Mouse (Mus musculus) 3134 (cell line): ENCODE results near the gene B4galt2.

Experiments
- DNase-seq: peaks from one replicate; pipeline ENCODE4 v3.0.0-alpha.2; 2011; ENCODE audit warnings: low spot score; ENCODE audit not compliant: insufficient read length; ENCODE audit errors: extremely low read depth

The B4galt2 gene

DNA sequence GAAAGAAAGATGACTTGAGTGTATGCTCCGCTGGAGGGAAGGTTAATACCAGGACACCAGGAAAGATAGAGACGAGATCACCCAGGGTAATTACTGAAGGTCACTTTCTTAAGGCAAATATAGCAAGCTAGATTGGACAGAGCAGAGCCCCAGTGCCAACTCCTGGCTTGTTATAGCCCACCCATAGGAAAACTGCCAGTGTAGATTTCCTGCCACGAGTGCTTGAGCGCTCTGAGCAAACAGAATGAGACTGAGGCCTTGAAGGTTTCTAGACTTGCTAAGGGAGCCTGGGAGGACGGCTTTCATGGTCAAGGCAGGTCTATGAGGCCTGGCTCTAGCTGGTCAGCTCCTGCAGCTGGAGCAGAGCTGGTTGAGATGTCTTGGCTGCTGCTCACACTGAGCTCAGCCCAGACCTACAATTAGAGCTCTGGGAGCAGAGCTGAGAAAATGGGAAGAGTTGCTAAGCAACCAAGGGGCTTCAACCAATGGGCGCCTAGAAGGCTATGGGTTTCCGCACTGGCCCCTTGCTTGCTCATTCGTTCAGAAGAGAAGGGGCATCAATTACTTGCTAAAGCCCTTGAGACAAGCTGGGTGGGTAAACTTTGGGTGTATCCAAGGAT is 25.7 kb upstream of the B4galt2 start:
- no peak for DNase-seq

DNA sequence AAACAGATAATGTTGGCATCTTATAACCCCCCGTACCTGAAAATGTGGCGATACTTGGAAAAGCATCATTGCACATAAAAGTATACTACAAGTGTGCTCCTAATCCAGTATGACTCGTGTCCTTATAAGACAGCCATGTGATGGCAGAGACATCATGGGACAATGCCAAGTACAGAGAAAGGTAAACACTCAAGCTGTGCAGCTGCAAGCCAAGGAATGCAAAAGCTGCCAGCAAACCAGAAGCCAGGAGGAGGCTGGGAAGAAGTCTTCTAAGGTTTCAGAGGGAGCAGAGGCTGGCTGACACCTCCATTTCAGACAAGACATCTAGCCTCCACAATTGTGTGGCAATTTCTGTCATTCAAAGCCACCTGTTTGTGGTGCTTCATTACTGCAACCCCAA is 22.9 kb upstream of the B4galt2 start:
- no peak for DNase-seq

DNA sequence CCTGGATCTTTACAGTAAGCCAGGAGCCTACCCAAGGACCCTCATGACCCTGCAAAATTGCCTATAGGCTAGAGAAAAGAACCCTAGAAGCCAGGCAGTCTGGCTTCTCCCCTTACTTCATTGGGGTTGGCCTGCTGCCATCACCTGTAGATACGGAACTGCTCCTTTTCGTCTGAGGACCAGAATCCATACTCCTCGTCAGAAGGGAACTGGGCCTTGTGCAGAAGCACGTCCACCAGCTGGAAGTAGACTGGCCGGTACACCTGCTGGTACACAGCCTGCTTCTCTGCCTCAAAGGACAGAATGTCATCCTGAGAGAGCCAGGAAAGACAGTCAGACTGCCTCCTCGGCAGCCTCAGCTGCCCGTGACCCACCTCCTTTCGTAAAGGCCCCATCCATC is 21.5 kb upstream of the B4galt2 start:
- DNase-seq = no peak

DNA sequence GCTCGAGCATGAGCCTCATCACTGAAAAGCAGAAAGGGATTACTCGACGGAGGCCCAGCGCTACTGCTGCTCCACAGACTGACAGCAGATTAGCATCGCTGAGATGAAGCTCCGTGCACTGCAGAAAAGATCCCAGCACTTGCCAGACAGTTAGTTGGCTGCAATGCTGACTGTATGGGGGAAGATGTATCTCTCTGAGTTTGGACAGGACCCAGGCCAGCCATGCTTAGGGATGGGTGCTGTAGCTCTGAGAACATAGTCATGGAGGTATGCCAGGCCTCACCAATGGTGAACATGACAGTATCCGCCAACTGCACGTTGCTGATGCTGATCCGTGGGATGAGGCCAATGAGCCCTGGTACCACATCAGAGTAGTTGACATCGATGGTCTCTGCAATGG is 20.8 kb upstream of the B4galt2 start:
- no peak for DNase-seq

DNA sequence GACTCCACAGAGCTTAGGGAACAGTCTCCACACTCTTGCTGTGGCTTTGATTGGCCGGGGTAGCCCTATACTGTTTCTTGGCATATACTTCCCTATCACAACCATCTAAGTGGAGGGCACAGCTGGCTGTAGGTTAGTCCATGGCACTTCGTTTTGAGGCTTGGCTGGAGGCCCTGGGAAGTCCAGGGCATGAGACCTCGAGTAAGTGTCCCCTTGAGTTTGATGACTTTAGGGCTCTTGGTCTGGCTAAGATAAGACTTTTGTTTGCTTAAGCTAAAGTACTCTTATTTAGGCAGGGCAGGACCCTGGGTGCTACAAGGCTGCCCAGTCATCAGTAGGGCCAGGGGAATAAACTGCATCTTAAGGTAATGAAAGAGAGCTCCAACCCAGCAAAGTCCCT is 14.8 kb upstream of the B4galt2 start:
- no peak for DNase-seq

DNA sequence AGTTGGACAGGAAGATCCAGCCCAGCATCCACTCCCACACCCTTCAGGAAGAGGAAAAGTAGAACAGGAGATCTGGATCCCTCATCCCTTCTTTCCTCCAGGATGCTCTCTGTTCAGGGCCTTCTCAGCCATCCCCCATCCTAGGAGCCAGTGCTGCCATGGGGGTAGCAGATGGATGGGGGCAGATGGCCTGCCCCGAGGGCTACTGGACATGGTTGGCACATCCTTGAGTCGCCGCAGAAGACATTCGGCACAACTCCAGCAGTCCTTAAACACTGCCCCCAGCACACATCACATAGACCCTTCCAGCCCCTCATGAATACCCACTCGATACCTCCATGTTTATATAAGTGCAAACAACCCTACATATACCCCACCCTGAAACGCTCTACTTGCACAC is 12.7 kb upstream of the B4galt2 start:
- no peak for DNase-seq

DNA sequence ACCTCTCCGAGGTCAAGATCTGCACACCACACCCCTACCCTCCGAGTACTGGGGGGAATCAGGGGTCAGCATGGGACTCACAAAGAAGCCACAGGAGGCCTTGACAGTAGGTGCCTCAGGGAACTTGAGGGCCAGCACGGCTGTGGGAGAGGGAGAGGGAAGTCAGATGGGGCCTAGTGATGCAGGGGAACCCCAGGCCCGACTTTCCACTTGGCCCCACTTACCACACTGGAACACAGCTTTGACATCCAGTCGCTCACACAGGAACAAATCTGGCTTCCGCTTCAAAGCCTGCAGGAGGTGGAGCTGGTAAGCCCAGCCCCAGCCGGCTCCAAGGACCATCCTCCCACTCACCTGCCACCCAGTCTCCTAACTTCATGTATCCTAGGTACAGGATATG is 12.1 kb upstream of the B4galt2 start:
- no peak for DNase-seq

DNA sequence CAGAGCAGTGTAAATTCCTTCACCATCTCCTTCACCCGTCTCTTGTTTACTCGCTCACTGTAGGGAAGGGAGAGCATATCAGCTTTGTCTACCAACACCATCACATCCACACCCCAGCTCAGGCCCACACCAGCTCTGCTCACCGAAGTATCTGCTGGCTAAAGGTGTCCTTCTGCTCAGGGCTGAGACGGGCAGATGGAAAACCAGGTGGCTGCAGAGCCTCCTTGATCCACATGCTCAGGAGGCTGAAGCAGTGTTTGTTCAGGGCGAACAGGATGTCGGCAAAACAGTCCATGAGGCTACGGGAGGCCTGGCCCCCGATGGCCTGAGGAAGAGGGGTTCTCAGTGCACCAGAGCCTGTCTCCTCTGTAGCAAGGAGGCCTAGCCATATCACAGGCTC is 11.3 kb upstream of the B4galt2 start:
- DNase-seq = no peak

DNA sequence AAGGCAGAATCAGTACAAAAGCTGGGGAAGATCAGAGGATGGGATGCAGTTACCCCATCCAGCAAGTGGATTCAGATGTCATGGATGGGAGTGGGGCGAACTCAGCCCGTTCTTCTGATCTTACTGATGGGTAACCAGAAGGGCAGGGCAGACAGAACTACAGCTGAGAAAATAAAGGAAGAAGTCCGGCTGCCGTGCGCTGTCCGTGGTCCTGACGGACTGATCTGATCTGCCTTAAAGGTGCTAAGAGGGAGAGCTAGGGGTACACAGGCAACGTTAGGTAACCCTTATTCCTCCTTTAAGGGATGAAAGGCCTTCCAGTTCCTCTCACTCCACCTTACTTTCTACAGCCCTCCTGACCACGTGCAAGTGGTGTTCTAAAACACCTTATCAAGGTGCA is 10.1 kb upstream of the B4galt2 start:
- DNase-seq = no peak

DNA sequence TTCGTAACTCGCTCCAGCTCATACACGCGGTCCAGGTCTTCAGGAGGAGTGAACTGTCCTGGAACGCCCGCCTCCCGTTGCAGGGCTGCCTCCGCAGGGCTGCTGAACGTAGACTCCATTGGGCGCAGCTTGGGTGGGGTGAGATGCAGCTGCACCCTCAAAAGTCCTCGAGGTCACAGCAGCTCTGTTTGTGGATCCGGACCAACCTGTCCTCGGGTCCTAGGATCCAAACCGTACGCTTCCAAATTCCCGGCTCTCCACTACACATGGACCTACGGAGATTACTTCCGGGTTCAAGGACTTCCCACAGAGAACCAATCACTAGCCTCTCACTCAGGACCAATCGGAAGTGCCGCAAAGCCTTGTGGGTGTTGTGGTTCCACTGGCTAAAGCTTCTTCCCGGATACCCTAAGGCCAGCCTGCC is 8.5 kb upstream of the B4galt2 start, which contains the start of gene Dph2:
Gene Dph2 (minus strand): TSS at position 295 of the 424 bp plus-strand sequence.
- DNase-seq = peak; percentile 81

DNA sequence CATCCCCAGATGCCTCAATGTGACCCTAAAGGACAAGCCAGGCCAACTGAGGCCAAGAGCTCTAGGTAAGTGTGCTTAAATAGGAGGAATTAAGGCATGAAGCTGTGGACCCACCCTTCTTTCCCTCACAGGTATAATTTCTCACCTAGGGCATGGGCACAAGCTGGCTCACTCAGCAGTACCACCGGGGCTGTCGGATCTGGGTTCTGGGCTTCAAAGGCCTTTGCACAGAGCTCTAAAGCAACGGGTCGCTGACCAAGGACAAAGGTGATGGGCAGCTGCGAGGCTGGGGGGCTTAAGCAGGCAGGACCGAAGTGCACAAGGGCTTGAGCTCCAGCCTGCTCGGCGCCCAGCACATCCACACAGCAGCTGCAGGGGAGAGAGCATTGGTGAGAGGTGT is 7.5 kb upstream of the B4galt2 start:
- no peak for DNase-seq

DNA sequence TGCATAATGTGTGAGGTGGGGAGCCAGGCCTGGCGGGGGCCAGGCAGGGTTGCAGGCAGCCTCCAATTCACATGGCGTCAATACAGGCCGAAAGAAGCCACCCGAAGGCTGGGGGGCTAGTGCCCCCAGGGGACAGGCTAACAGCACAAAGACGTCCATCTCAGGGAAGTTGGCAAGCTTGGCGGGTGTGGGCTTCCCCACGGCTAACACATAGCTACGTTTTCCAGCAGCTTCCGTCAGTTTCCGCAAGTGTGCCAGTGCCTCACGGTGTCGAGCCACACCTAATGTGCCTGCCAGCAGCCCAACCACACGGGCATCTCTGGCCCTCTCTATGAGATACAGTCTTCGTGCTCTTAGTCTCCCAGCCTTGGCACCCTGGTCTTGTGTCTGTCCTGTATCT is 6.7 kb upstream of the B4galt2 start:
- no peak for DNase-seq

DNA sequence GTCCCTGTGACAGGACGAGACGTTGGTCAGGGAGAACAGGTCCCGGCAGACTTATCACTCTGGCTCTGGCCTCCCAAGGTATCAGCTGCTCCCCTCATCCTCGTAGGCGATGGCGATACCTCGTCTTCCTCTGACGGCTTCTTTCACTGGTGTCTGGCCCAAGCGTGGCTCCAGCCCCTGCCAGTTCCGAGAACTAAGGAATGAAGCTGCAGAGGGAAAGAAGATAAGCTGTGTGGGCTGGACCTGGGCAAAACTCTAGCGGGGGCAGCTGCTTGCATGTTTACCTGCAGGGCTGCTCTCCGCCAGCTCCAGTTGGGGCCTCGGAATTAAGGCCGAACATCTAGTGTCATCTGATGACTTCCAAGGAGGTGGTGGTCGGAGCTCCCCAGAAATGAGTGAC is 6.2 kb upstream of the B4galt2 start:
- no peak for DNase-seq

DNA sequence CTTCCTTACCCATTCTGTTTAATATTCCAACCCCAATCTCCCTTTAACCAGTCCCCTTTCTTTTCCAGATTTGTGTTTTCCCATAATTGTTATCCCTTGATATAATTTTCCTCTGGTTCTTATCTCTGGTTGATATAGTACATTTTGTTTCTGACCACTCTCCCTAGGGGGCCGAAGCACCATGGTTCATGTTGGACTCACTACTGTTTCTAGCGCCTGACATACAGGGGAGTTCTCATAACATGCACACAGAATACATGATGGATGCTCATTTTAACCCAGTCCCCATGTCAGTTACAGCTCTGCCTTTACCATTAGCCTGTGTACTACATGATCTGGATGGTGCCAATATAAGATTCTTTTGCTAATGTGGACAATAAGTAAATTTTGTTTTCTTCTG is 4.6 kb upstream of the B4galt2 start:
- DNase-seq = no peak

DNA sequence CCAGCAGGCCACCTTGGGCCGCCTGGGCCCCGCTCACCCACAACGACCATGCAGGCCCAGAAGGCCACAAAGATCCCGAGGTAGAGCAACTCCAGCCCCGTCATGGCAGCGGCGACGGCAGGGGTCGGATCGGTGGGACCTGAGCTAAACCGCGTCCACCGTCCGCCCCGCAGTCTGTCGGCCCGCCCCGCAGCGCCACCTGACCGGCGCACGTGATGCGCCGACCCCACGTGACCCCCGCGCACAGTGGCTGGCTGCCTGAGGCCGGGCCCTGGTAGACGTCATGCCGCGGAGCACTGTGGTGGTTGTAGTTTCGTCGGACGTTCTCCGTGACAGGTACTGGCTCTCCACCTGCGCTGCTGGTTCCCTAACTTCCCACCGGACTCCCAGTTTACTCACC is 3.8 kb upstream of the B4galt2 start, which contains the start of gene Atp6v0b:
Gene Atp6v0b (minus strand): TSS at position 201 of the 400 bp plus-strand sequence.
- DNase-seq = peak; percentile 86

DNA sequence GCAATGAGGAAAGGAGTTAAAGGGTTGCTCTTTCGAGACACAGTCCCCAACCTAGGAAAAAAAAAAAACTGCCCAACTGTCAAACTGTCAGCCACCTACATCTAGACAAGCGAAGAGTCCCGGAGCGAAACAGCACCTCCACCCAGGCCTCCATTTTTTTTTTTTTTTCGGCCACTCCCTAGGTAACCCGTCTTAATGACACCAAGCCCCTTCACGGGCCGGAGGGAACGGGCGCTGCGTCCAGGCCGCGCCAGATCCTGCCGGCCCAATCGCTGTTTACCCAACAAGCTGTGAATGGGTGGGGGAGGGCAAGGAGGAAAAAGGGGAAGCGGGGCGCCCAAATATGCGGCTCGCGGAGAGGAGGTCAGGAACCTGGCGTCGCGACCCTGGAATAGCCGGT is 3.4 kb upstream of the B4galt2 start:
- no peak for DNase-seq

DNA sequence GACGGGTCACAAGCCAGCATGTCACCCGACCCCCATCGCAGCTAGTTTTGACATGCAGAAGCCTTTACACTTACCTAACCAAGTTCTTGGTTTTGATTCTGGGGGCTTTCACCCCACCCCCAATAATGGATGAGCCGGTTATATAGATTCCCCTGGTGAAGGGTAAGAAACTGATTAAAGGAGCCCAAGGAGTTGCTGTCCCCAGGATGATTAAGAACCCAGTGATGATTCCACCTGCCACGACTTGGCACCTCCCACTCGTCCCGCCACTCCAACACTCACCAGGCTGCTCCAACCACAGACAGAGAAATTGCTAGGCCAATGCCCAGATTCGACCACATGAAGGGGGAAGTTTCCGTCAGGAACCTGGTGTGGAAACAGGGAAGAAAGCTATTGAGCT is 2.7 kb upstream of the B4galt2 start:
- DNase-seq = no peak

DNA sequence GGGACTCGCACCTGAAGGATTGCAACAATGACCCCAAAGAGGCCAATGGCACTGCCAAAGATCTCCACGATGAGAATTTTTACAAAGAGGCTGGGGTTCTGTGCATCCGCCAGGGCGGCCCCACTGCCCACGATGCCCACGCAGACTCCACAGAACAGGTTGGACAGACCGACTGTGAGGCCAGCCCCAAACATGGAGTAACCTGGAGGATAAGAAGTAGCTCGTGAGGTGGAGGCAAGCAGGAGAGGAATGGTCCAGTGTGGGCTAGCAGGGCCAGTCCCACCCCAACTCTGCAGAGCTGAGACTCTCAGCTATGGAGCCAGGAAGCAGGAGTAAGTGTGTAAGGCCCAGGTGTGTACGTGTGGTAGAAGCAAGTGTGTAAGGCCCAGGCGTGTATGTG is 1.8 kb upstream of the B4galt2 start:
- DNase-seq = no peak

DNA sequence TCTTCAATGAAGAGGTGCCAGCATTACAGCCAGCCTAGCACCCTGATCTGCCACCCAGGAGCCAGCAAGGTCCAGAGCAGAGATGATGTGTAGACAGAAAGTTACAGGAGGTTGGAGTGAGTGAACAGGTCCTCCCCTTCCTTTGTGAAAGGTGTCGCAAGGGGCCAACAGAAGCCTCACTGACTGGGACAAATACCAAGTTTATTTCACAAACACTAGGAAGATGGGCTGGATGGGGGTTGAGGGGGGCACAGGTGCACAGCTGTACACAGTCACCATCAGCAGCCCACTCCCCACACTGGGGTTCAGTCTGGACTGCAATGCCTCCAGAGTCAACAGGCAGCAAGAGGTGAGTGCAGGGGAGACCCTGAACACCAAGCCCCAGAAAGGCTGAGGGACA is 859 bp upstream of the B4galt2 start:
- DNase-seq = no peak

DNA sequence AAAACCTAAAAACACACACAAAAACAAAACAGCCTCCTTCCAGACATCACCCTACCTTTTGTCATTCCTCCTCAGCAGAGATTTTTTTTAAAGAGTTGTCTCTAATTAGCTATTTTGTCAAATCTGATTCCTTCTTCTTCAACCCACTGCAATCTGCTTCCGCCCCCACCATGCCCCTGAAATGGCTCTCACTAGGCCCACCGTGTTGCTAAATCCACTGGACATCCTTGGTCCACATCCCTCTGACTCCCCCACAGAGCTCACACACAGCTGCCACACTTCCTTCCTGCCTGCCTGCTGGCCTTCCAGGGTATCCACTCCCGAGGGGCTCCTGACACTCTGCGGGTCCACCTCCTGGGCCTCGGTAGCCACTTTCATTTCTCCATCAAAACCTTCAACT is 4.6 kb downstream of the B4galt2 start:
- DNase-seq = no peak

DNA sequence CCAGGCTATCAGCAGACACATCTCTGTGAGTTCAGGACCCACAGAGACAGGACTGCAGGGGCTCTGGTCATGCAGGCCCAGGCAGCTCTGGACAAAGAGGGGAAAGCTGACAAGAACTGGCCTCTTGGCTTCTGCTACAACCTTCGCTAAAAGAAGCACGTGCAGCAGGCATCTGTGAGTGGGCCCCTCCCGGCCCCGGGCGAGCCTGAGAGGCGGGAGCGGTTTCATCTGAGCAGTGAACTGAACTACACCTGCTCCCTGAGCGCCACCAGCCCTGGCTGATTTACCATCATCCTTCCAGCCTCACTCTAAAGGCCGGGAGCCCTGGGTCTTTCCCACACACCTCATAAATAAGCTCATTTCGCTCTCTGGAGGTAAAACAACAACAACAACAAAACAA is 5.0 kb downstream of the B4galt2 start:
- DNase-seq = no peak

DNA sequence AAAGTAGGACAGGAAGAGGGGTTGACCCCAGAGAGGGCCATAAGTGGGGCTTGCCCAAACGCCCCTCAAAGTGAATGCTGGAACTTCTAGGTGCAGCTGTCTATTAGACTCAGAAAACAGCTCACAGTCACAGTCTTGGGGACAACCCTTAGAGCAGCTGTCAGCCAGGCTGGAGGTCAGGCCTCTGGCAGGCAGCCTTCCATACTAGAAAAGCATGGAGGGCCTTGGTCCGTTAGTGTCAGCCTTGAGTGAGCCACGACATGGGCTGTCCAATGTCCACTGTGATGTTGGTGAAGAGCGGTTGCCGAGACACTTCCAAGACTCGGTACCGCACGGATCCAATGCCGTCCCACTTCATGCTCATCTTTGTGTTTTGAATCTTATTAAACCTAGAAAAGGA is 9.7 kb downstream of the B4galt2 start:
- DNase-seq = no peak

DNA sequence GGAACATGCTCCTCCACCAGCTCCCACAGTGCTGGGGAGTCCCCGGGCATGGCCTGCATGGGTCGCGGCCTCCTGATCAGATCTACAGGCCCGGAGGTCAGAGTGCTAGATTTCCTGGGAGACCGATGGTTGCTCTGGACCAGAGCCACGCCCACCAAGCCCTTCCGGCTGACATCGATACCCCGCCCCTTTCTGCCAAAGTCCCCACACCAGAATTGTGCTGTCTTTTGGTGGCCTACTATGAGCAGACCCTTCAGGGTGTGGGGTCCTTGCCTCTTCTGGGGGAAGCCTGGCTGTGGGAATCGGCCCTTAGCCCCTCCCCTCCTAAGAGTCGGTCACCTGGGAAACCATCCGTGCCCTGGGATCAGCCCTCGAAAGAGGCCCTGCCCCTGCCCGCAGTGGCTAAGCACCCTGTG is 10.8 kb downstream of the B4galt2 start, which contains the start of gene Ccdc24:
Gene Ccdc24 (minus strand): TSS at position 87 of the 416 bp plus-strand sequence.
- no peak for DNase-seq
